Mouse (Mus musculus) pancreas, adult 10 weeks (tissue): ENCODE measurements around the gene Hist1h4d. TPM values are rescaled to one million over a fixed set of nuclear protein-coding genes. Genes with fewer than 3 reads are reported as not detected.

Experiments used
- polyA plus RNA-seq: library from polyadenylated mRNA; stranded (reverse); fragments of 350-450 nt; fragmentation: Illumina TruSeq; extraction: RNeasy Lipid Tissue Mini Kit (QIAGEN cat#74804); gene quantifications from one replicate; pipeline ENCODE4 v1.2.3, GENCODE M21; 2015; ENCODE audit warnings: low read depth, low replicate concordance; ENCODE audit not compliant: insufficient read depth

Gene Hist1h4d
- polyA plus RNA-seq, 1 experiment from 2014 or later: not detected

Other genes starting within 250 kb of the Hist1h4d start
- 3.7 TPM for gene Zfp322a, start 212.4 kb upstream of the Hist1h4d start, polyA plus RNA-seq
- 1.1 TPM for gene Abt1, start 157.7 kb upstream of the Hist1h4d start, polyA plus RNA-seq
- not detected for gene Btn1a1, start 115.7 kb upstream of the Hist1h4d start, polyA plus RNA-seq
- gene Btn2a2, start 92.7 kb upstream of the Hist1h4d start, polyA plus RNA-seq: not detected
- gene Hist1h4h, start 50.5 kb upstream of the Hist1h4d start, polyA plus RNA-seq: 9.1 TPM
- gene Hist1h2af, start 47.7 kb upstream of the Hist1h4d start, polyA plus RNA-seq: not detected
- not detected for gene Hist1h3g, start 46.2 kb upstream of the Hist1h4d start, polyA plus RNA-seq
- not detected for gene Hist1h2bh, start 38.2 kb upstream of the Hist1h4d start, polyA plus RNA-seq
- gene Hist1h3f, start 37.5 kb upstream of the Hist1h4d start, polyA plus RNA-seq: not detected
- not detected for gene Hist1h4f, start 29.9 kb upstream of the Hist1h4d start, polyA plus RNA-seq
- gene Hist1h1d, start 28.3 kb upstream of the Hist1h4d start, polyA plus RNA-seq: 0.48 TPM
- gene Hist1h3e, start 19.2 kb upstream of the Hist1h4d start, polyA plus RNA-seq: not detected
- not detected for gene Hist1h2ae, start 10.4 kb upstream of the Hist1h4d start, polyA plus RNA-seq
- not detected for gene Hist1h2bg, start 10.2 kb upstream of the Hist1h4d start, polyA plus RNA-seq
- not detected for gene Hist1h2bf, start 7.4 kb upstream of the Hist1h4d start, polyA plus RNA-seq
- gene Hist1h2ad, start 7.2 kb upstream of the Hist1h4d start, polyA plus RNA-seq: not detected
- gene Hist1h3d, start 5.8 kb upstream of the Hist1h4d start, polyA plus RNA-seq: not detected
- 1.9 TPM for gene Hist1h2be, start 39.5 kb downstream of the Hist1h4d start, polyA plus RNA-seq
- 0.70 TPM for gene Hist1h1e, start 41.0 kb downstream of the Hist1h4d start, polyA plus RNA-seq
- 0.33 TPM for gene Hist1h2ac, start 102.3 kb downstream of the Hist1h4d start, polyA plus RNA-seq
- gene Hist1h2bc, start 102.6 kb downstream of the Hist1h4d start, polyA plus RNA-seq: 37.3 TPM
- not detected for gene Hist1h1t, start 114.2 kb downstream of the Hist1h4d start, polyA plus RNA-seq
- 2.0 TPM for gene Hist1h4c, start 116.9 kb downstream of the Hist1h4d start, polyA plus RNA-seq
- gene Hfe, start 129.3 kb downstream of the Hist1h4d start, polyA plus RNA-seq: 11.9 TPM
- gene Hist1h1c, start 157.2 kb downstream of the Hist1h4d start, polyA plus RNA-seq: 18.7 TPM
- not detected for gene Hist1h3c, start 164.0 kb downstream of the Hist1h4d start, polyA plus RNA-seq
- gene Hist1h2bb, start 165.1 kb downstream of the Hist1h4d start, polyA plus RNA-seq: not detected
- not detected for gene Hist1h2ab, start 169.5 kb downstream of the Hist1h4d start, polyA plus RNA-seq
- not detected for gene Hist1h3b, start 170.7 kb downstream of the Hist1h4d start, polyA plus RNA-seq
- not detected for gene Hist1h4b, start 175.4 kb downstream of the Hist1h4d start, polyA plus RNA-seq
- not detected for gene Hist1h4a, start 179.6 kb downstream of the Hist1h4d start, polyA plus RNA-seq
- gene Hist1h3a, start 180.8 kb downstream of the Hist1h4d start, polyA plus RNA-seq: not detected
- gene Hist1h1a, start 182.1 kb downstream of the Hist1h4d start, polyA plus RNA-seq: not detected
- gene Trim38, start 188.3 kb downstream of the Hist1h4d start, polyA plus RNA-seq: not detected
- not detected for gene Slc17a2, start 225.4 kb downstream of the Hist1h4d start, polyA plus RNA-seq